Mouse (Mus musculus) left cerebral cortex, adult 18-20 months (tissue): ENCODE measurements at regions not wholly inside any gene's neighbourhood (a gene's known extent, or its start where the extent isn't known, plus 50 kb on each side); places are given as distances from the start of the nearest gene placed in this dataset.

Source experiments
- DNase-seq, 2 experiments: peaks; one replicate each; pipeline ENCODE4 v3.0.0; 2021 to 2022; ENCODE audit warnings: low spot score in 2 of 2, mixed read lengths in 1 of 2

- no peak for DNase-seq
Measured at GRCm38 (mm10) chr3:131698070-131698750, 133.6 kb downstream of the Papss1 start.

- DNase-seq = no peak
Measured at GRCm38 (mm10) chr3:131703134-131703533, 138.6 kb downstream of the Papss1 start.

DNA sequence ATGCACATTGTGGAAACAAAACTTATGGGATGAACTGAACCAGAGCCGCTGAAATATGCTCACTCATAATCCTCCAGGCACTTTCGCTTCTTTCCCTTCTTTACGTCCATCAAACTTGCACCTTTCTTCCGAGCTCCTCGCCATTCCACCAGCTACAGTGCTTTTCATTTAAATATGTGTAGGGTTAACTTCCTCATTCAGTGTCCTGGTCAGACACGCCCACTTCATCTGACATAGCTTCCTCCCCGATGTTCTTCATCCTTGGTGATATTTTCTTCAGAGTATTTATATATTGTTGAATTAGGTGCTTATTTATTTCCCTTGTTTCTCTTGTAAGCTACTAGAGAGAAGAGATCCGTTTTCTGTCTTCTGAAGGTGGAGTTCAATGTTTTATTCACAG is 149.0 kb downstream of the Papss1 start:
- no peak for DNase-seq

DNA sequence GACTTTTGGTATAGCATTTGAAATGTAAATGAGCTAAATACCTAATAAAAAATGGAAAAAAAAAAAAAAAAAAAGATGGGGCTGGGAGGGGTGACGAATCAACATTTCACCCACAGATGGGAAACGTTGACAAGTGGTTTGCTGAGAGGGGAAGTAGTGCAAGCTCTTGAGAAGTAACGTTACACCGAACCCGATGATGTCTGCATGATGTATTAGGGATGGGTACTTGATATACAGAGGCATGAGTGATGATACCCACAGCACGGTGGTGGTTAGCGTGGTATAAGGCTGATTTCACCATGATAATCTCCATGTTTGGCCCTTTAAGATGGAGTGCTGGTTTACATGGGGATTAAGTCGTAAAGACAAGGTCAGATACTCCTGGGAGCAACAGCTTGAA is 154.2 kb downstream of the Papss1 start:
- DNase-seq = no peak

DNA sequence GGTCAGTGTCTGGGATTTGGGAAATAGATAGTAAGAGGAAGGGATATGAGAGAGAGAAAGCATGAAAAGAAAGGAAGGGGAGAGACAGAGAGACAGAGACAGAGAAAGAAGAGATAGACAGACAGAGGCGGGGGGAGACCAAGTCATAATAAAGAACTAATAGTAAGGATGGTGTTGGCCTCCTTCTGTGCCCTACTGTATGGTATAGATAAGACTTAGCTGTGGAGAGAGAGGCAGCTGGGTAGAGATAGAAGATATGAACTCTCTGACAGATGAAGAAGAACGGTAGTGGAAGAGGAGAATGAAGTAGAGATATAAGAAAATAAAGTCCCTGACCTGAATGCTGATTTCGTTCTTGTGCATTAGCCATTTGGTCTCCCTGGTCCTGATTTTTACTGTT is 164.1 kb downstream of the Papss1 start:
- DNase-seq = no peak

- no peak for DNase-seq
Measured at GRCm38 (mm10) chr3:131734226-131734625, 169.7 kb downstream of the Papss1 start.

DNA sequence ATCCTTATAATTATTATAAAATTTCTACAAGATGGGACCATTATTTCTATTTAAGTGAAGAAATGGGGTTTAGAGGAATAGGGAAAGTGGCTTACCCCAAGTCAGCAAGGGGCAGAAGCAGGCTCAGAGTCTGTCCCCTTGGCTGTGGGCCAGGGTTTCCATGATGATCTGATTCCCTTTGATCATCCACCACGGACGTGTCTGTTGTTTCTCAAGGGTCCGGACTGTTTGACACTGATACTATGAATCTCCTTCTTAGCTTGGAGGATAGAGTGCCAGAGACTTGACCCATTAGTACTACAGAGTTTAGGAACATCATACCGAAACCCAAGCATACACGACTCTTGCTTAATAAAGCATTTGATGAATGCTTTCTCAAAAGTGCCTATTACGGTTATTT is 172.9 kb downstream of the Papss1 start:
- no peak for DNase-seq

DNA sequence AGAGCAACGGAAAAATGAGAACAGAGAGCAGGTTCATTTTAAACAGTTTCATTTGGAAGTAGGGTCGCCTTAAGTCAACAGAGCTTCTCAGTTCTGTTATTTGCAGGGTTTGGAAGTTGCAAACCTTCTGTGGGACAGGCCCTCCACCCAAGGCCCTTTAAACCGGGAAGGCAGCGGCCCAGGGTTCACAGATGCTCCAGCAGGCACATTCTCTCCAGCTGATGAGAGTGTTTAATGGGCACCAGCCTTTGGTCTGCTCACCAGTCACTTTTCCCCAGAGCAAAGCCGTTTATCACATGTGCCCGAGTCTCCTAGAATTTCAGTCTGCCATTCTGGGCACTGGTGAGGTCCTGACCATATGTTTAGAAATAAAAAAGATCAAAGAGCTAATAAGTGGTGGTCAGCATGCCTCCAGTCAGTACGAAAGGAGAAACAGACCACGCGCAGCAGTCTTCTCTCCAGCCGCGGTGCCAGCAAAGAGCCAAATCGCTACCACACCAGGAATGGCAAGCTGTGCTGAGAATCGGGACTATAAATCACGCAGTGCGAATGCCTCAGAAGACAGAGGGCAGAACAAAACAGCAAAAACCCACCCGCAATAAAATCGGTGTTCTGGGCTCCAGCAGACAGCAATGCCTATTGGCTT is 173.5 kb downstream of the Papss1 start:
- no peak for DNase-seq

DNA sequence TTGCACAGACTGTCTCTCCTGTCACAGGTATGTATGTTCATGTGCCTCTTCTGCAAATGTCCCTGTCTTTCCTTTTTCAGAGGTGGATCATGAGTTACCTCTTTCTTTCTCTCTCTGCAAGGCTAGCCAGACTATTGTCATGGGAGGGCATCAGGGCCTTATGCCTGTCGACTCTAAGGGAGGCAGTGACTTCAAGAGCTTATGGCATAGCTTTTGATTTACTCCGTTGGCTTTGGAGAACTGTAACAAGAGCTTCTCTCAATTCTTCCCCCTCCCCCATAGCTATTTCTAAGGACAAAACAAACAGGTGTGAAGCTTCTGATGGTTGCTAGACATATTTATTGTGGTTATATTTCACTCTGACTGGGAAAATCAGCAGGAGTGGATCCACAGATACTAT is 191.0 kb downstream of the Papss1 start:
- no peak for DNase-seq

DNA sequence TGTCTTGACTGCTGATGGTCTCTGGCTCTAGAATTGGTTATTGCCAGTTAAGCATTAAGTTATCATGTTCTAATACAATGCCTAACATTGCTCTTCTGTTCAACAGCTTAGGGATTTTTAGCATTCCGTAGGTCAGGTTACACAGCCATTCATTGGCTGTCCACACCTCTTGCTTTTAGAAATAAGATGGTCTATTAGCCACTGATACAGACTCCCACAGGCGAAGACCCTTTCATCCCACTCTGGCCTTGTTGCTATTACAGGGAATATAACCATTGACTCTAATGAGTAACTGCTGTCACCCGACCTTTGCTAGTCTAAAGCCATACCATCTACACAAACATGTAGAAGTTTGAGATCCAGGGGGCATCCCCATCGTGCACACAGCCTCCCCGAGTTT is 191.6 kb downstream of the Papss1 start:
- DNase-seq = no peak

DNA sequence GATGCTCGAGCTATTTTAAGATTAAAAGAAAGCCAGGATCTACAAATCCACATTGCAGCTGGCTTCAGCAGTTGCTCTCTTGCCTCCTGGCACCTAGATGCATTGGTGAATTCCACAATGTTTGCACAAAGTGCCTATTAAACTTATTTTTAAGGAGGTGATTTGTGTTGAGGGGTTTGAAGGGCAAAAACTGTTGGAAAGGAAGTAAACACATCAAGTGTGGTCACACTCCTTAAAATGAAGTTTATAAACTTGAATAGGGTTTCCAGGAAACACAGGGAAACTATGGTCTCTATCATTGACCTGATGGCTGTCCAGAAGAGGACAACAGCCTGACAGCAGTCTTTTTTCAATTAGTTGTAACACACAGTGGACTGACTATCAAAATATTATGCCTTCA is 205.4 kb downstream of the Papss1 start:
- DNase-seq = no peak

GRCm38 (mm10) chr3:131770486-131770885 is 205.9 kb downstream of the Papss1 start:
- no peak for DNase-seq

DNA sequence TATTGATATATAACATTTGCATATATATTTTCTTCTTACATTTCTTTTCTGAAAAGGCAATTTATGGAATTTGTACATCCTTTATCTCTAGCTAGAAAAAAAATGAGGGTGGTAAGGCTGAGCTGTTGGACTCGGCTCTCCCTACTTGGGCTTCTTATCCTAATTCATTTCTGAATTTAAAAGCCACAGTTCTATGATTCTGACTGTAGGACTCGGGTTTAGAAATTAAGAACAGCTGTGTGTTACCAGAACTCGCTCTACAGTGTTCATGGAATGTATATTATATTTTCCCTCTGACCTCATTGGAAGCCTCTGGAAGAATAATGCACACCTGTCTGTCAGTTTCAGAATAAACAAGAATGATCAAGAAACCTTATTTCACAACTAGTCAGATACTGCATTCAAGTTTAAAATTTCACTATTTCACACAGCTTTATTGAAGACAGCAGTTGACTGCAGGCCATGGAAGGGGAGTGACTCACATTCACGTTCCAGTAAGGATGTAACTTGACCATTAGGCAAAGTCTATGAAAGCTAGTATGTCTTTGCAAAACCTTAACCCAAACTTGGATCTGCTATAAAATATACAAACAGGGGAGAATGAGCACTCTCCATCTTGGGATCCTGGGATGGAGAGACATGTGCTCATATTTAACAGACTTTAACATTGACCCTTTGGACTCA is 207.4 kb downstream of the Papss1 start:
- no peak for DNase-seq

DNA sequence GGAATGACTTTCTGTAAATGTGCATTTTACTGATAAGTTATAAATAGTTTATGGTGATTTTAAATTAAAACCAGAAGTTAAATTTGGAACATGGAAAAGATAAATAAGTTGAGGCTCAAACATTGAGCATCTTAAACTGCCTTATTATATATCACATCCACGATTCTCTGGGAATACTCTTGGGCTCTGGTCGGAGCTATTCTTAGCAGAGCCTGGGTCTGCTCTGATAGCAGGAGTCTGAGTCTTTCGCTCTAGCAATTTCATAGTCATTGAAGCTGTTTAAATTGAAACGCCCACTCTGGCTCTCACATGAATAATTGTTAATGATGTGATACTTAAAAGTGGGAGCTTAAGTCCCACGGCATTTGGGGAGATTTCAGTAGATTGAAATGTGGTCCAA is 208.0 kb downstream of the Papss1 start:
- DNase-seq = no peak

GRCm38 (mm10) chr3:131775431-131775830 is 210.9 kb downstream of the Papss1 start:
- DNase-seq = no peak

GRCm38 (mm10) chr3:131776650-131777049 is 212.1 kb downstream of the Papss1 start:
- DNase-seq = no peak

- no peak for DNase-seq
Measured at GRCm38 (mm10) chr3:131779803-131780202, 215.2 kb downstream of the Papss1 start.

DNA sequence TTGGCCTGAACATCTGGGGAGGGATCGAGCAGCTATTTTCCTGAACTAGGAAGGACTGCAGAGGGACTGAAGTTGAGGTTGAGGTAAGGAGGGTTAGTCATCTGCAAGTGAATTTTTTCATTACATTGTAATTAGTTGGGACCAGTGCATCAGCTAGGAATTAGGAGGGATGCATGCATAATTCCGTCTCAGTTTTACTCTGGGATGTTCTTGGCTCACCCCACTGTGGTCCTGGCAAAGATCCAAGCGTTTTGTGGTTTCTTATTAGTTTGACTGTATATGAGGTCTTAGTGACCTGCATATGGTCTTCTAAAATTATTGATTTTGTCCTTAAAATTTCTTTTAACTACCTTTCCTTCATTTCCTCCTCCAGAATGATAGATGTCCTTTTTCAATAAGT is 221.0 kb downstream of the Papss1 start:
- no peak for DNase-seq

- no peak for DNase-seq
Measured at GRCm38 (mm10) chr3:131788321-131788720, 223.8 kb downstream of the Papss1 start.

GRCm38 (mm10) chr3:131789177-131789576 is 224.6 kb downstream of the Papss1 start:
- DNase-seq = no peak

DNA sequence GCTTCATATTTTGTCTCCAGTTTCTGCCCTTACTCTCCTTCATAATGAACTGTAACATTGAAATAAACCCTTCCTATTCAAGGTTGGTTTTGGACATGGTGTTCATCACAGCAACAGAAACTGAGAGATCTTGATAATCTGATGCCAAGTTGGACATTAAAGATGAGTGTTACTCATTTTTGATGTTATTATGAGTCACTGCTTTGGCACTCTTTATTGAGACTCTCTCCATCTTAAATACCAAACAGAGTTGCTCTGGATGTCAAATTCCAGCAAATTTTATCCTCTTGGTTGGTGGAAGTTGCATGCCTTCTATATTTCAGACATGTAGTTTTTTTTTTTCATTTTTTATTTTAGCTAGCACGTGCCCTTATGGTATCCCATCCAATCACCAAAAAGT is 229.5 kb downstream of the Papss1 start:
- no peak for DNase-seq

- DNase-seq = no peak
Measured at GRCm38 (mm10) chr3:131795108-131796005, 230.8 kb downstream of the Papss1 start.
